Mouse (Mus musculus): ENCODE results near the gene A730061H03Rik. TPM values are rescaled to one million over a fixed set of nuclear protein-coding genes. Genes with fewer than 3 reads are reported as not detected.

The A730061H03Rik gene
- polyA plus RNA-seq, 1 experiment: 8.3 TPM

DNA sequence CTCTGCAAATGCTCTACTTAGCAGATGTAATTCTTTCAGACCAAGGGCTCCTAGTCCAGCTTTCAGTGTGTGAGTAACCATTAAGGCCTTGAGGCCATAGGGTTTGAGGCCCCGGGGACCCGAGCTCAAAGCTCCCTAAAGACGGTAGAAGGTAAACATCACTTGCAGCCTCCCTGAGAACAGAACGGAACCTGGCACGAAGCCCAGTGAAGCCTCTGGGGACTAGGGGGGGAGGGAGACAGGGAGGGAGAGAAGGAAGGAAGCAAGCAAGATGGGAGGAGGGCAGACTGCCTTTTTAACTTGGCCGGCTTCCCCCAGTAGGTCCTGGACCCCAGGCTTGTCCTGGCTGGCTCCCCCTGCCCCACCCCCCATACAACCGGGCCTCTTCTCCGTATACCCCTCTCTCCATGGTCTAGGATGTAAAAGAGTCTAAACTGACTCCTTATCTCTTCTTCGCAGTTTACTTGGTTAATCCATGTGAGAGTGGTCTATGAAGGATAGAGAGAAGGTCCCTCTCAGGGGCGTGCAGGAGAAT is 19.4 kb downstream of the A730061H03Rik start:
- Histone ChIP-seq H3K27me3 (ENCODE audit: control insufficient read depth, insufficient read depth, low read length) (no peaks in the 10 kb centered on the region), H3K4me3 (ENCODE audit: control insufficient read depth, insufficient read depth, low read length) (peak overlapping the region; percentile 54), H3K27ac (ENCODE audit: control insufficient read depth, insufficient read depth, low read length) (no peak overlapping the region), H3K36me3 (ENCODE audit: control insufficient read depth, insufficient read depth, low read length) (no peaks in the 10 kb centered on the region), H3K4me1 (replicated peaks; ENCODE audit: control insufficient read depth, insufficient read depth, low read length) (peaks cover 16% of the 10 kb centered on the region)
- 9% methylated on average over 10 of the region's 10 CpGs for WGBS
- TF ChIP-seq POLR2A (IDR thresholded peaks at IDR 0.05; ENCODE audit: control insufficient read depth, extremely low read depth, insufficient read depth, low read length, poor library complexity) (no peak), CTCF (IDR thresholded peaks at IDR 0.05; ENCODE audit: borderline replicate concordance, control insufficient read depth, extremely low read depth, insufficient read depth, low read length, poor library complexity) (no peak)
- peak; percentile 46 for DNase-seq

DNA sequence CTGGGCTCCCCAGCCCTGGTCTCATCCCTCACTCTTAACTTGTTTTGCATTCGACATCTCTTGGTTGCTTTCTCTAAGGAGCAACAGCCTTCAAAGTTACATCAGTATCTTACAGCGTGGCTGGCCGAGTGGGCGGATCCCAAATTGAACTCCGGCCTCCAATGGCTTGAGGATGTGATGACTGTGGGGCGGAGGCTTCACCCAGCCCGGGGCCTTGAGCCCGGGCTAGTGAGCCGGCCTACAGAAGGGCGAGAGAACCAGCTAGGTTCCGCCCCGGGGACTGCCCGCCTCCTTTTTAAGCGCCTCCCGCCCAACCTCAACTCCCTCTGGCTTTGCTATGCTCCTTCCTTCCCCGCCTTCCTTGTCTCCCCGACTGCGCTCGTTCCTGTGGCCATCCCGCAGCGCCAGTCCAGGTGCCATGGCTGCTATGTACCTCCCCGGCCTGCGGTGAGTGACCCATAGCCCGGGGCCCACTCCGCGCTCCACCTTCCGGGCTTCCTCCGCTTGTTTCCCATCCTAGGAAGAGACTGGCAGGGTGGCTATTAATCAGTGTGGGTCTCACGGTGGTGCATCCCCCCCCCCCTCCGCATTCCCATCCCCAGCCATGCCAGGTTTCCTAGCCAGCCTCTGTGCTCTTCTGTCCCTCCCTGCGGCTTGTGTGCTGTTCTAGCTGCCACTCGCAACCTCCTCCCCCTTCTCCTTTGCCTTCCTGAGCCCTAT is 20.0 kb downstream of the A730061H03Rik start, which contains the start of gene Pck2:
TSS of gene Pck2 (plus strand) at position 200 of the 720 bp plus-strand sequence.
- Histone ChIP-seq H3K4me1 (replicated peaks; ENCODE audit: control insufficient read depth, insufficient read depth, low read length) (peaks cover 16% of the 10 kb centered on the region), H3K27me3 (ENCODE audit: control insufficient read depth, insufficient read depth, low read length) (no peaks in the 10 kb centered on the region), H3K36me3 (ENCODE audit: control insufficient read depth, insufficient read depth, low read length) (no peaks in the 10 kb centered on the region), H3K4me3 (ENCODE audit: control insufficient read depth, insufficient read depth, low read length) (peak within 1 kb of the TSS; percentile 54), H3K27ac (ENCODE audit: control insufficient read depth, insufficient read depth, low read length) (no peak within 1 kb of the TSS)
- DNase-seq: peak; percentile 38
- WGBS: under 1% methylated on average over 32 of the region's 32 CpGs
- TF ChIP-seq CTCF (IDR thresholded peaks at IDR 0.05; ENCODE audit: borderline replicate concordance, control insufficient read depth, extremely low read depth, insufficient read depth, low read length, poor library complexity): no peak

DNA sequence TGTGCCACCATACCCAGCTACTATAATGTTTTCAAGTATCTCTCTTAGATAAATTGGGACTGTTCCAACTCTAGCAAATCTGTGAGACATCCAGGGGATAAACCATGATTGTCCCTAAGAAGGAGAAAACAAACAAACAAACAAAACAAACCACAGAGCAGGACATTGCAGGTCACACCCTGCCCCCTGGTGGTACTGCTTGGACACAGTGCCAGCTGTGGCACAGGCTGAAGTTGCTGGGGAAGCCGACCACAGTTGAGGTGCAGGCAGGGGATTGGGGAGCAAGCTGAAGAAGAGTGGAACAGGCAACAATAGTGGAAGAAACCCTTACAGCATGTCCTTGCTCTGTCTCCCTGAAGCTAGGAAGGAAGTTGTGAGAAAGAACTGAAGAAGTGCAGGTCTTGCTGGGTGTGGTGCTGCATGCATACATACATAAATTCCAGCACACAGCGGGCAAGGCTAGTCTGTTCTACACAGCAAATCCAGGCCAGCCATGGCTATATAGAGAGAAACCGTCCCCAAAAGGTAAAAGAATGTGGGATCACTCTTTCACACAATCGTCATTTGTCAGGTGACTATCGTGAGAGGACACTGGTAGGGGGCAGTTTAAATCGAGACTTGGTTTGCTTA is 24.0 kb downstream of the A730061H03Rik start:
- H3K27ac ChIP-seq (ENCODE audit: control insufficient read depth, insufficient read depth, low read length): no peak overlapping the region
- peaks cover 13% of the 10 kb centered on the region for H3K4me1 ChIP-seq (replicated peaks; ENCODE audit: control insufficient read depth, insufficient read depth, low read length)
- peak; percentile 42 for DNase-seq
- no peak overlapping the region for H3K4me3 ChIP-seq (ENCODE audit: control insufficient read depth, insufficient read depth, low read length)
- TF ChIP-seq POLR2A (IDR thresholded peaks at IDR 0.05; ENCODE audit: control insufficient read depth, extremely low read depth, insufficient read depth, low read length, poor library complexity): no peak
- peak; percentile 71; the same call in 1 of the 2 replicates for TF ChIP-seq CTCF (IDR thresholded peaks at IDR 0.05; ENCODE audit: borderline replicate concordance, control insufficient read depth, extremely low read depth, insufficient read depth, low read length, poor library complexity)
- H3K27me3 ChIP-seq (ENCODE audit: control insufficient read depth, insufficient read depth, low read length): no peaks in the 10 kb centered on the region
- 75% methylated on average over 6 of the region's 6 CpGs for WGBS
- no peaks in the 10 kb centered on the region for H3K36me3 ChIP-seq (ENCODE audit: control insufficient read depth, insufficient read depth, low read length)

DNA sequence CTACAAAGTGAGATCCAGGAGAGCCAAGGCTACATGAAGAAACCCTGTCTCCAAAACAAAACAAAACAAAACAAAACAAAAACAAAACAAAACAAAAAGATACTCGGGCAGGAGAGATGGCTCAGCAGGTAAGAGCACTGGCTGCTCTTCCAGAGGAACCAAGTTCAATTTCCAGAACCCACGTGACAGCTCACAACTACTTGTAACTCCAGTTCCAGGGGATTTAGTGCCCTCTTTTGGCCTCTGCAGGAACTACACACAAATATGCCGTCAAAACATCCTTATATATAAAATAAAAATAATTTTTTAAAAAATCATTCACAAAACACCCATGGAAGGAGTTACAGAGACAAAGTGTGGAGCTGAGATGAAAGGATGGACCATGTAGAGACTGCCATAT is 32.3 kb downstream of the A730061H03Rik start:
- TF ChIP-seq POLR2A (IDR thresholded peaks at IDR 0.05; ENCODE audit: control insufficient read depth, extremely low read depth, insufficient read depth, low read length, poor library complexity): no peak
- TF ChIP-seq CTCF (IDR thresholded peaks at IDR 0.05; ENCODE audit: borderline replicate concordance, control insufficient read depth, extremely low read depth, insufficient read depth, low read length, poor library complexity): no peak
- Histone ChIP-seq H3K4me3 (ENCODE audit: control insufficient read depth, insufficient read depth, low read length) (no peak overlapping the region), H3K27ac (ENCODE audit: control insufficient read depth, insufficient read depth, low read length) (no peak overlapping the region), H3K27me3 (ENCODE audit: control insufficient read depth, insufficient read depth, low read length) (no peaks in the 10 kb centered on the region), H3K36me3 (ENCODE audit: control insufficient read depth, insufficient read depth, low read length) (no peaks in the 10 kb centered on the region), H3K4me1 (replicated peaks; ENCODE audit: control insufficient read depth, insufficient read depth, low read length) (no peaks in the 10 kb centered on the region)
- DNase-seq: peak; percentile 39
- WGBS: 8% methylated on average over 3 of the region's 3 CpGs

DNA sequence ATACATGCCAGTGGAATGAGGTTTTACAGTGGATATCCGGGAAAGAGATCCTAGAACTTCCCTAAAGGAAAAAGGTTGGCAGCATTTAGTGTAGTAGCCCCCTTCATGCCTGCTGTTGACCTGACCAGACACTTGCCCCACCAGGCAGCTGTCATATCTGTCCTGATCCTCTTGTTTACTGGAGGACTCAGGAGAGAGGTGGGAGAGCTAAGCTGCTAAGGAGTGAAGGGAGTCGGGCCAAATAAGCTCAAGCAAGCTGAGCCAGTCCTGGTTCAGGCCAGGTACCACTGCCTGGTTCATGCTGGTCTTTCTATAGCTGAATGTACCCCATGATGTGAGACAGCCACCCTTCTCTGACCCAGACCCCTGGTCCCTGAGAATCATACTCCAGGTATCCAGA is 33.5 kb downstream of the A730061H03Rik start:
- peaks cover 4% of the 10 kb centered on the region; the same call in 1 of the 2 replicates for H3K27me3 ChIP-seq (ENCODE audit: control insufficient read depth, insufficient read depth, low read length)
- DNase-seq: no peak
- 90% methylated on average over 2 of the region's 2 CpGs for WGBS
- no peak overlapping the region for H3K27ac ChIP-seq (ENCODE audit: control insufficient read depth, insufficient read depth, low read length)
- H3K4me3 ChIP-seq (ENCODE audit: control insufficient read depth, insufficient read depth, low read length): no peak overlapping the region
- H3K4me1 ChIP-seq (replicated peaks; ENCODE audit: control insufficient read depth, insufficient read depth, low read length): no peaks in the 10 kb centered on the region
- no peak for TF ChIP-seq CTCF (IDR thresholded peaks at IDR 0.05; ENCODE audit: borderline replicate concordance, control insufficient read depth, extremely low read depth, insufficient read depth, low read length, poor library complexity)
- TF ChIP-seq POLR2A (IDR thresholded peaks at IDR 0.05; ENCODE audit: control insufficient read depth, extremely low read depth, insufficient read depth, low read length, poor library complexity): no peak
- no peaks in the 10 kb centered on the region for H3K36me3 ChIP-seq (ENCODE audit: control insufficient read depth, insufficient read depth, low read length)

DNA sequence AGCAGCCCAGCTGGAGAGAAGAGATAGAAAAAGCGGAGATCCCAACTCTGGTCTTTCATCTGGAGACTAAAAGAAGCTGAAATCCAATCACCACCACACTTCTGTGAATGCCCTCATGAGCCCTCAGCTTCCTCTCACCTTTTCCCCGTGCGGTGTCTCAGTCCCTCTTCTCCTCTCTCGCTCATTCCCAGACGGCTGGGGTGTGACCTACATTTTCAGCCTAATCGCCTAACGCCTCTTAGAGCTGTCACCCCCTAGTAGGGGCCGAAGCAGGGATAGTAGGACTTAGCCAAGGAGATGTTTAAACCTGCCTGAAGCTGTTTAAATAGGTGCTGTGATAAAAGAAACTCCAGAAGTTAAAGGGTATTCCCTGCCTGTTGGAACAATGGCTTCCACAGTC is 35.4 kb downstream of the A730061H03Rik start, which contains the start of gene Nrl:
TSS of gene Nrl (minus strand) at position 197 of the 400 bp plus-strand sequence.
- 60% methylated on average over 8 of the region's 8 CpGs for WGBS

More for the DNA sequence above, 35.4 kb downstream of the A730061H03Rik start, which contains the start of gene Nrl:
- H3K4me3 ChIP-seq (ENCODE audit: control insufficient read depth, insufficient read depth, low read length): no peak within 1 kb of the TSS
- no peak within 1 kb of the TSS for H3K27ac ChIP-seq (ENCODE audit: control insufficient read depth, insufficient read depth, low read length)
- no peaks in the 10 kb centered on the region for H3K36me3 ChIP-seq (ENCODE audit: control insufficient read depth, insufficient read depth, low read length)
- TF ChIP-seq POLR2A (IDR thresholded peaks at IDR 0.05; ENCODE audit: control insufficient read depth, extremely low read depth, insufficient read depth, low read length, poor library complexity): no peak
- no peak for TF ChIP-seq CTCF (IDR thresholded peaks at IDR 0.05; ENCODE audit: borderline replicate concordance, control insufficient read depth, extremely low read depth, insufficient read depth, low read length, poor library complexity)
- peaks cover 14% of the 10 kb centered on the region; the same call in 1 of the 2 replicates for H3K27me3 ChIP-seq (ENCODE audit: control insufficient read depth, insufficient read depth, low read length)
- no peak for DNase-seq
- no peaks in the 10 kb centered on the region; the same call in 1 of the 2 replicates for H3K4me1 ChIP-seq (replicated peaks; ENCODE audit: control insufficient read depth, insufficient read depth, low read length)

Data from thymus, adult 2 months (tissue).